Mouse (Mus musculus) cerebellum, postnatal 10 days (tissue): Measurements from ENCODE around the gene Olfr155.

Source experiments
- DNase-seq, 2 experiments: peaks; one replicate each; pipeline ENCODE4 v3.0.0; 2021; ENCODE audit warnings: mixed read lengths in 2 of 2

Olfr155 gene

GRCm38 (mm10) chr4:43897209-43897608 is 45.8 kb downstream of the Olfr155 start:
- DNase-seq: no peak

- DNase-seq: no peak
Measured at GRCm38 (mm10) chr4:43899197-43899596, 47.8 kb downstream of the Olfr155 start.

GRCm38 (mm10) chr4:43903690-43904089 is 52.3 kb downstream of the Olfr155 start:
- no peak for DNase-seq

GRCm38 (mm10) chr4:43906443-43906842 is 55.1 kb downstream of the Olfr155 start:
- DNase-seq: peak; percentile 55 to 64
